Mouse (Mus musculus): ENCODE results near the gene H2al1k.
"Not testable (repeated sequence)": the region's sequence is repeated elsewhere in the genome, so short reads cannot be mapped to it uniquely, and the experiment has no call there.

- TF ChIP-seq POLR2A, CTCF (IDR thresholded peaks at IDR 0.05; ENCODE audit: extremely low read depth, insufficient read depth, low read length): not testable (repeated sequence)
These were observed 23.6 kb downstream of the H2al1k start for GRCm38 (mm10) chrX:9374012-9374411.

Measured in cortical plate, adult 2 months (tissue).